Mouse (Mus musculus) forebrain, embryonic 12.5 days (tissue): Measurements from ENCODE around the gene Itgb3bp. TPM values are rescaled to one million over a fixed set of nuclear protein-coding genes. Genes with fewer than 3 reads are reported as not detected.
A peak's percentile ranks its signal among the peaks of the same experiment; 100 is the strongest.

ENCODE experiments used
- ATAC-seq: fragments of 200-750 bp; cut with Nextera tagmentation; 2 replicates; pipeline ENCODE4 v1.8.0; 2017; ENCODE audit warnings: moderate TSS enrichment; ENCODE audit not compliant: low FRiP score
- H3K27ac ChIP-seq: fragments of 300-500 bp; sonication (generic); 2 replicates; pipeline ENCODE4 v1.5.1; 2016; ENCODE audit warnings: mild to moderate bottlenecking
- H3K27me3 ChIP-seq: fragments of 300-500 bp; sonication (generic); 2 replicates; pipeline ENCODE4 v1.6.1; 2016; ENCODE audit warnings: mild to moderate bottlenecking
- H3K36me3 ChIP-seq: fragments of 300-500 bp; sonication (generic); replicated peaks from 2 replicates; pipeline ENCODE4 v1.6.1; 2016; ENCODE audit warnings: mild to moderate bottlenecking
- H3K4me1 ChIP-seq: fragments of 300-500 bp; sonication (generic); 2 replicates; pipeline ENCODE4 v1.6.1; 2016
- H3K4me2 ChIP-seq: fragments of 300-500 bp; sonication (generic); 2 replicates; pipeline ENCODE4 v1.6.1; 2016; ENCODE audit warnings: mild to moderate bottlenecking, moderate library complexity
- H3K4me3 ChIP-seq: fragments of 300-500 bp; sonication (generic); replicated peaks from 2 replicates; pipeline ENCODE4 v1.5.1; 2016; ENCODE audit warnings: mild to moderate bottlenecking
- H3K9ac ChIP-seq: fragments of 300-500 bp; sonication (generic); 2 replicates; pipeline ENCODE4 v1.6.1; 2016; ENCODE audit warnings: mild to moderate bottlenecking
- H3K9me3 ChIP-seq: fragments of 300-500 bp; sonication (generic); 2 replicates; pipeline ENCODE4 v1.6.1; 2016
- WGBS: fragments of 180-500 bp; shearing (Covaris S2); methylation state at CpG from one replicate; pipeline ENCODE4 v1.1.7; 2016; 5-methylcytosine and 5-hydroxymethylcytosine counted together
- polyA plus RNA-seq: library from polyadenylated mRNA; unstranded; fragments of >200 nt; fragmentation: Nextera tagmentation; extraction: Ambion mirVana; gene quantifications from 2 replicates; pipeline ENCODE4 v1.2.1, GENCODE M21; 2016

Gene Itgb3bp
- polyA plus RNA-seq, 1 experiment from 2014 or later, result 54.3 TPM

DNA sequence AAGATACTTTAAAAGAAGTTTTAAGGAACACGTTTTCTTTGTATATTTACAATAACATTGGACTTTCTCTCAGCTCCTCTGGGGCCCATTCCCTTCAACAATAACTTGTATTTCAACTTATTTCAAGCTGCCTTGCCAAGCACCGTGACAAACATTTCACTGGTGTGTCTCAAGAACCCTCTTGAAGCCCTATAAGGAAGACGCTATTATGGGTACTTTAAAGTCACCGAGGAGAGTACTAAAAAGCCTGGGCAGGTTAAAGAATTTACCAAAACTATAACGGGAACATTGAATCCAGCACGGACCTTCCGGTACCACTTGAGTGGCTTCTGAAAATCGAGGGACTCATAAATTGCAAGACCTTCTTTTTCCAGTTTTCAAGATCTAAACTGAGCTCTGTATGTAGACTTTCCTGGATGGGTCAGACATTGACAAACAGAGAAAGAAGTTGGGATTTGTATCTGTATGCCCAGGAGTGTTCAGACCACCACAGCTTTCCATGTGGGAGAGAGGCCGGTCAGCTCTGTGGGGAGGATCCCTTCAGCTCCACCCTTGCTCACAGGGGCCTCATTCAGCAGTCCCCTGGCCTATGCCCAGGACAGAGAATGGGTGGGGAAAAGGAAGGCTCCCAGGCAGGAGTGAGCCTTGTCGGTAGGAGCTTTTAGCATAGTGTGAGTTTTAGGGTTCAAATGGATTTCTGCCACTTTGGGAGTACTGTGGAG lies 1.1 kb upstream of the Itgb3bp start:
- no peaks in the 10 kb centered on the region for H3K36me3 ChIP-seq
- WGBS, result 46% methylated on average over 10 of the region's 10 CpGs
- peaks cover 11% of the 10 kb centered on the region for H3K4me1 ChIP-seq
- ATAC-seq, result no peak
- no peaks in the 10 kb centered on the region; the same call in 1 of the 2 replicates for H3K27me3 ChIP-seq
- H3K9ac ChIP-seq, result no peak overlapping the region
- peak overlapping the region; percentile 94 for H3K4me2 ChIP-seq
- no peak overlapping the region for H3K27ac ChIP-seq
- no peaks in the 10 kb centered on the region for H3K9me3 ChIP-seq
- no peak overlapping the region for H3K4me3 ChIP-seq

DNA sequence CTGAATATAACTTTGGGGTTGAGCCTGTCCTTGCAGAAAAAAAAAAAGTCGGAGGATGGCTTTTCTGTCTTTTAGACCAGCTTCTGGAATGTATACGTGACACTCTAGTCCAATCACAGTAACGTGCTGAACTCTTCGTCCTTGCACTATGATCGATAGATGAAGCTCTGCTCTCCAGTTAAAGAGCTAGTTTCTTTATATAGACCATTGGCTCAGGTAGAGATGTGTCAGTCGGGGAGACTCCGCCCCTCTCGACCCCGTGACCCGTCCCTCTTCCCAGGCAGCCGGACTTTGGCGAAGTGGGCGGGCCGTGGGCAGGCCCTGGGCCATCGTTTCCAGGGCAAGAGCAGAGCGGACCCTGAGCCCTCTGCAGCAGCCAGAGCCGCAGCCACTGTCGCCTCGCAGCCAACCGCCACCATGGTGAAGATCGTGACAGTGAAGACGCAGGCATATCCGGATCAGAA lies 432 bp downstream of the Itgb3bp start, which contains the start of gene Pgm1:
Gene Pgm1, plus strand, starts transcription at position 266 of the 464 bp plus-strand sequence.
- H3K36me3 ChIP-seq, result no peaks in the 10 kb centered on the region
- H3K9me3 ChIP-seq, result no peaks in the 10 kb centered on the region
- peak within 1 kb of the TSS; percentile 94 for H3K4me2 ChIP-seq
- H3K27me3 ChIP-seq, result no peaks in the 10 kb centered on the region; the same call in 1 of the 2 replicates
- peak within 1 kb of the TSS; percentile 77 for H3K27ac ChIP-seq
- peaks cover 11% of the 10 kb centered on the region for H3K4me1 ChIP-seq
- peak within 1 kb of the TSS; percentile 72 for H3K9ac ChIP-seq
- ATAC-seq, result peak; percentile 88
- WGBS, result 5% methylated on average over 23 of the region's 23 CpGs
- H3K4me3 ChIP-seq, result peak within 1 kb of the TSS; percentile 62

DNA sequence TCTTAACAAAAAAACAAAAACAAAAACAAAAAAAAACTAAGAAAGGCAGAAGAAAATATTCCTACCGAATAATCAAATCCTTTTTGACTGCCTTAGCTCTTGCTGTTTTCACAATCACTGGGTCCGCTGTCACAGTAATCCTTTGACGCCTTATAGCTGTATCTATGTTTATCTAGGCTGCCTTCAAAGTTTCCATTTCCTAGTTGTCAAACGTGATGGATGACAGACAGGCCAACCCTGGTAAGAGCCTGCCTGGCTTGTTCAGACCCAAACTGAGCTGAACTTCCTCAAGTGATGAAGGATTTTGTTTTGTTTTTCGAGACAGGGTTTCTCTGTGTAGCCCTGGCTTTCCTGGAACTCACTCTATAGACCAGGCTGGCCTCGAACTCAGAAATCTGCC lies 1.1 kb downstream of the Itgb3bp start:
- Histone ChIP-seq H3K4me1 (peaks cover 11% of the 10 kb centered on the region), H3K9me3 (no peaks in the 10 kb centered on the region), H3K4me2 (no peak overlapping the region), H3K4me3 (no peak overlapping the region), H3K27me3 (no peaks in the 10 kb centered on the region; the same call in 1 of the 2 replicates), H3K27ac (no peak overlapping the region), H3K9ac (no peak overlapping the region), H3K36me3 (no peaks in the 10 kb centered on the region)
- 86% methylated on average over 6 of the region's 6 CpGs for WGBS
- ATAC-seq, result no peak

DNA sequence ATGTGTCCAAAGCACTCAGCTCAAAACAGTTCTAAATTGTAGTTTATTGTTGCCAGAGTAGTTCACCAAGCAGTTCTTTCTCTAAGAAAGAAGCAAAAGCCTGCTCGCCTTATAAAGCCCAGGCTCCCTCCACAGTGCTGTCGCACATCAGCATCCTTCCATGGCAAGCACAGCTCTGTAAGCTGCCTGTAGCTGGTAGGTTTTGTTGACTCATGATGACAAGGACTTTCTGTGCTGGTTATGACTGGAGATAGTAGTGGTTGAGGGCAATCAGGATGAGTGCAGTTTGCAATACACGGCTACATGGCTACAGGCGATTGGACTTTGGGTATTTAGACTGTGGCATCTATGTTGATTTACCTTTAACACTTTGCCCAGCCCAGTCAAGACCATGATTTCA lies 3.2 kb downstream of the Itgb3bp start:
- Histone ChIP-seq H3K9me3 (no peaks in the 10 kb centered on the region), H3K27ac (no peak overlapping the region), H3K27me3 (no peaks in the 10 kb centered on the region; the same call in 1 of the 2 replicates), H3K4me1 (peaks cover 10% of the 10 kb centered on the region), H3K9ac (no peak overlapping the region), H3K4me3 (no peak overlapping the region), H3K4me2 (no peak overlapping the region), H3K36me3 (no peaks in the 10 kb centered on the region)
- WGBS, result 91% methylated on average over 4 of the region's 4 CpGs
- ATAC-seq, result no peak

DNA sequence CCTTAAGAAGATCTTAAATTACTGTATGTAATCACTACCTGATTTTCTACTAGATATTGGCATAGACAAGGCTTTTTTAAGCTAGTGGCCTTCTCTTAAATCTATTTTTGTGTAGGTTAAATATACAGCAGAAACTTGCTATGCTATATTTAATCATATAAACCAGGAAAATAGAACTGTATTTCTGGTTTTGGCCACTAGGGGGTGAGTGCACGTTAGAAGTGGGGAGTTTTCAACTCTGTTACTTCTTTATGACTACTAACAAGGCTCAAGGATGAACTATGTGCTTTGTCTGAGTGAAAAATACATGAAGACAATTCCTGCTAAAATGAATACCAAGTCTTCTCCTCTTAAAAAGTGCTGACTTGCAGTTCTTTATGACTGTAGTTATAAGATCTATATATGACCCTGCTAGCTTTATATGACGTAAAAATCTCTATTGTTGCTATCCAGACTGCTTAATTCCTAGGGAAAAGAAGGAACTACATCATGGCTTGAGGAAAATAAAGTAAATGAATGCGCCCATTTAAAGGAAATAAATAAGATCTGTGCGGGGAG lies 15.6 kb downstream of the Itgb3bp start:
- Histone ChIP-seq H3K36me3 (no peaks in the 10 kb centered on the region), H3K4me1 (no peaks in the 10 kb centered on the region)

DNA sequence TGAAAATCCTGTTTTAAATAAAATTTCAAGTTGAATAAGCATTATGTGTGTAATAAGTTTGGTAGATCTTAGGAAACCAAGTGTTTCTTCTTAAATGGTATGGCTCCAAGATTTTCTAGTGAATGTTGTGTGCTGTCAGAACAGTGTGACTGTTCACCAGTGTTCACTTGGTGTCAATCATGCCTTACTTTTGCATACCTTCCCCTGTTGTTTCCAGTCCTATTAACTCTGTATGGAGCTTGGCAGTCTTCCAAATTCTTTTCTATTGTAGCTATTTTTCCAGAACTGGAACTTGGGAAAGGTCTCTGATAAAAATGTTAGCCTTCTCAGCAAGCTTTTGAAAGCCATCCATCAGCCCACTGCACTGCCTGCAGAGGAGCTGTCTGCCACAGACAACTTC lies 47.2 kb downstream of the Itgb3bp start:
- H3K4me2 ChIP-seq, result no peak overlapping the region
- ATAC-seq, result peak; percentile 51; the same call in 1 of the 2 replicates
- 0 out of 2 replicates have a peak, but pooled peaks cover 4% of the 10 kb centered on the region for H3K4me1 ChIP-seq
- H3K9me3 ChIP-seq, result no peaks in the 10 kb centered on the region
- H3K27ac ChIP-seq, result no peak overlapping the region
- H3K4me3 ChIP-seq, result no peak overlapping the region
- no peaks in the 10 kb centered on the region for H3K27me3 ChIP-seq
- H3K36me3 ChIP-seq, result no peaks in the 10 kb centered on the region
- no peak overlapping the region for H3K9ac ChIP-seq

More for the DNA sequence above, 15.6 kb downstream of the Itgb3bp start:
- Histone ChIP-seq H3K4me3 (no peak overlapping the region), H3K9ac (no peak overlapping the region), H3K27me3 (no peaks in the 10 kb centered on the region), H3K4me2 (no peak overlapping the region), H3K27ac (no peak overlapping the region), H3K9me3 (no peaks in the 10 kb centered on the region)
- 68% methylated on average over 4 of the region's 4 CpGs for whole genome bisulfite sequencing
- ATAC-seq, result no peak

DNA sequence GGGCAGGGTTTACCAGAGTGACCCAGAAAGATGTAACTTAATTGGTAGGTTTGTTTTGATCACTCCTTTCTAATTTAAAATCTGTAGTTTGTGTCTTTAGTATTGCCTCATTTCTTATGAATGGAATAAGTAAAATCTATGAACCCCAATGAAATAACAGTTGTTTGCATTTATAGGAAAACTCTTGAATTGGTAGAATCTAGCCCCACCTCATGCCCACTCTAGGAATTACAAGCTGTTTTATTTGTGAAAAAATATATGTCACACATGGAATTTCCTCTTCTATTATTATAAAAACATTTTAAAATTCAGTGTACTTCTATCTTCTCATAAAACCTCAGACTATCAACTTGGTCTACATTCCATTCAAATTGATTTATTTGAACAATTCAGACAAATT lies 47.7 kb downstream of the Itgb3bp start:
- no peaks in the 10 kb centered on the region for H3K9me3 ChIP-seq
- no peak overlapping the region for H3K9ac ChIP-seq
- ATAC-seq, result no peak

DNA sequence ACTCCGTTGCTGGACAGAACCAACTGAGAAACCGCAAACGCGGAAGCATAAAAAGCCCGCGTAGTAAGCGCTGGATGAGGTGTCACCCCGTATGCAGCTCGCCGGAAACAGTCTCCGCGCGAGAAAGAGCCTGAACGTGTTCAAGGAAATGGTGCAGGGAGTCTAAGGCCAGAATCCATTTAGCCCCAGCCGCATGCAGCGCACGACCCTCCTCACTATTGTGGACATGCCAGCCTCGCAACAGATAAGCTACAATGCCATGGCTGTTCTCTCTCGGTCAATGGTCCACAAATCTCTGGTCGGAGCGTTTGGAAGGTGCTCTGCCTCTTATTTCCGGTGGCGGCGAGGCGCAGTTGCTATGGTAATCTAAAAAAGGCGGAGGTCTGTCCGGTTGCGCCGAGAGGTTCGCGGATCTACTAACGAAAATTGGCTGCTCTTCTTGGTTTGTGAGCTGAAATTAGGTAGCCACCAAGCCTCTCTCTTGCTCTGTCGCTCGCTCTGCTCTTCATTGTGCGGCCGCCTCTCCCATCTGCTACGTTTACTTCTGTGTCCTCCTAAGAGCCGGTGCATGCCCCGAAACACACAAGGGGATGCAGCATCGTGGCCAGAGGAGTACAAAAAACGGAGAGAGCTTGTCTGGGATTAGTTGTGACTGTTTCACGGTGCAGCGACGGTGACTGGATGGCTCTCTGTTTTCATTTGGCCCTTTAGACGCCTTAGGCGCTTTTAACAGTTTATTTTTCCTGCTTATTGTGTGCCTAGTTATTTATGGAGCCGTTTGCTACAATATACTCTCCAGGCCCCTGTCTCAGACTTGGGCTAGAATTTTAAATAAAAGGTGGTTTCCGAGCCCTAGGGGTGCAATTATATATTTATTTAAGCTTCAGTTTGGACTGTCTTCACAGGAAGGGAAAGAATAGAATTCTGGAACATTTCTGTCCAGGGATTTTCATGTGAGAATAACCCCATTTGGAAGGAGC lies 100.2 kb downstream of the Itgb3bp start, which contains the start of gene Efcab7:
Gene Efcab7, plus strand, starts transcription at position 105 of the 980 bp plus-strand sequence.
- peak; percentile 90 for ATAC-seq
- Histone ChIP-seq H3K4me1 (peaks cover 8% of the 10 kb centered on the region), H3K4me3 (peak within 1 kb of the TSS; percentile 73), H3K36me3 (no peaks in the 10 kb centered on the region), H3K4me2 (peak within 1 kb of the TSS; percentile 66), H3K27ac (peak within 1 kb of the TSS; percentile 95), H3K27me3 (no peaks in the 10 kb centered on the region), H3K9ac (peak within 1 kb of the TSS; percentile 84), H3K9me3 (no peaks in the 10 kb centered on the region)
- WGBS, result under 1% methylated on average over 48 of the region's 48 CpGs

More for the DNA sequence above, 47.7 kb downstream of the Itgb3bp start:
- no peak overlapping the region for H3K4me2 ChIP-seq
- H3K36me3 ChIP-seq, result no peaks in the 10 kb centered on the region
- H3K4me1 ChIP-seq, result 0 out of 2 replicates have a peak, but pooled peaks cover 4% of the 10 kb centered on the region
- H3K4me3 ChIP-seq, result no peak overlapping the region
- no peaks in the 10 kb centered on the region for H3K27me3 ChIP-seq
- H3K27ac ChIP-seq, result no peak overlapping the region

DNA sequence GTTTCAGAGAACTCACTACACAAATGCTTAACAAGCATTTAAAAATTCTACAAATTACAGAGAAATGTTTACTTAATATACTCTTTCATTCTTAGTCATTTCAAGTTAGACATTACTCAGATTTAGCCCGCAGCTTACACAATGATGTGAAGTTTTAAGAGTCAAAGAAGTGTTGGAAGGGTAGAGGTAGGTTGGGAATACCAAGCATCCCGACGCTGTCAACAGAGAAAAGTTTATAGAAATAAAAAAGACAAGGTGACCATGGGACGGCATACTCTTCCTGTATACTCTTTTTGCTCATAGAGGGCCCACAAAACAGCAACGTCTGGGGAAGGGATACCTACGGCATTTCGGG lies 100.9 kb downstream of the Itgb3bp start:
- no peak; the same call in 1 of the 2 replicates for ATAC-seq
- peaks cover 8% of the 10 kb centered on the region for H3K4me1 ChIP-seq
- peak overlapping the region; percentile 73 for H3K4me3 ChIP-seq
- H3K36me3 ChIP-seq, result no peaks in the 10 kb centered on the region
- no peaks in the 10 kb centered on the region for H3K9me3 ChIP-seq
- H3K4me2 ChIP-seq, result peak overlapping the region; percentile 66
- H3K27me3 ChIP-seq, result no peaks in the 10 kb centered on the region
- WGBS, result under 1% methylated on average over 7 of the region's 7 CpGs
- H3K27ac ChIP-seq, result peak overlapping the region; percentile 95
- peak overlapping the region; percentile 84 for H3K9ac ChIP-seq

DNA sequence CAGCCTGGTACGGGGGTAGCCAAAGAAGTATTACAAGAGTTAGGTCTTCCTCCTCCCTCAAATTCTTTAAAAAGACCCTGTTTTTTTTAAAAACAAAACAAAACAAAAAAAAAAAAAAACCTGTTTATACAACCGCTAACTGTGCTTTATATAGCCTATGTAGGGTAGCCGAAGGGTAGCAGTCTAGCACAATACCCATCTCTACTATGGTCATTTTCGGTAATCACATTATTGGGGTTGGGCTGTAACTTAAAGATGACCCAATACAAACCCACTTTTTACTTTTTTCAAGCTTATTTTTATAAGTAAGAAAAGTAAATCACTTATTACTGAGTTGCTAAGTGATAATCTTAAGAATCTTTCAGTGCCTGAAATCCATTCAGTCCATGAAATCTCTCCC lies 101.3 kb downstream of the Itgb3bp start:
- Histone ChIP-seq H3K4me1 (peaks cover 8% of the 10 kb centered on the region), H3K9ac (peak overlapping the region; percentile 84; the same call in 1 of the 2 replicates), H3K4me2 (peak overlapping the region; percentile 66), H3K27me3 (no peaks in the 10 kb centered on the region), H3K9me3 (no peaks in the 10 kb centered on the region), H3K4me3 (peak overlapping the region; percentile 73), H3K27ac (no peak overlapping the region), H3K36me3 (no peaks in the 10 kb centered on the region)
- 45% methylated on average over 4 of the region's 4 CpGs for WGBS
- no peak for ATAC-seq

DNA sequence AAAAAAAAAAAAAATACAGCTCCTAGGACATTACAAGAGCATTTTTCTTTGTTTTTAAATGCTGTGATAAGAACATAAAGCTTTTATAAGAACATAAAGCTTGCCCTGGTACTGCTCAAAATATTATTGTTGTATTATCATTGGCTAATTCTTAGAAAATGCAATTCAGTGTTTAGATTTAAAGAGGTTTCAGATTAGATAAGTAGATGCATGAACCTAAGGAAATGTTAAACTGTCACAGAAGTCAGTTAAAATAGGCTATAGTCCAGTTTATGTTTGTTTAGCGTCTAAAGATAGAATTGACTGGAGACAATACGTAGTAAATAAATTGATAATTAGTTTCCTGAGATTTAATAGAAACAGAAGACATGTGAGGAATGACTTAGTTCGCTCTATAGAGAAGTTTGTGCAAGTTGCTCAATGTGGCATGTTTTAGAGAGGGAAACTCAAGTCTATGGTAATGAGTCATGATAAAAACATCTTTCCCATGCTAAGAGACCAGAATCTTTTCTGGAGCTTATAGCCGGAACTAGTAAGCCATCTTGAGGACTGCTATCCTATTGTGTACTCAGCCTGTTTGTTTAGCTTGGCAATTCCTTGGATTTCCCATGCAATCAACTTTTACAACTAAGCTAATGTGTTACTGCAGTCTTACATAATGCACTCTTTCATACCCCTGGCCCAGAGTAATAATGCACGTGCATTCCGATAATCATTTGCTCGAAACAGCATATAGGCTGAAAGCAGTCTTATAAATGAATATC lies 112.7 kb downstream of the Itgb3bp start:
- ATAC-seq, result no peak
- WGBS, result 93% methylated on average over 7 of the region's 7 CpGs

More for the DNA sequence above, 112.7 kb downstream of the Itgb3bp start:
- H3K9me3 ChIP-seq, result no peaks in the 10 kb centered on the region
- no peak overlapping the region for H3K27ac ChIP-seq
- H3K4me1 ChIP-seq, result no peaks in the 10 kb centered on the region
- H3K4me3 ChIP-seq, result no peak overlapping the region
- no peaks in the 10 kb centered on the region for H3K36me3 ChIP-seq
- H3K9ac ChIP-seq, result no peak overlapping the region
- H3K4me2 ChIP-seq, result no peak overlapping the region
- H3K27me3 ChIP-seq, result no peaks in the 10 kb centered on the region
